Mouse (Mus musculus): ENCODE results near the gene Thbs2.

The Thbs2 gene

GRCm38 (mm10) chr17:14693994-14694374 lies at the start of gene Thbs2:
Thbs2 (minus strand) TSS chr17:14694235.
- no peak for DNase-seq

- DNase-seq = no peak
Observed at GRCm38 (mm10) chr17:14735493-14736004, 41.5 kb upstream of the Thbs2 start.

- DNase-seq = no peak
Observed at GRCm38 (mm10) chr17:14734380-14734779, 40.3 kb upstream of the Thbs2 start.

DNA sequence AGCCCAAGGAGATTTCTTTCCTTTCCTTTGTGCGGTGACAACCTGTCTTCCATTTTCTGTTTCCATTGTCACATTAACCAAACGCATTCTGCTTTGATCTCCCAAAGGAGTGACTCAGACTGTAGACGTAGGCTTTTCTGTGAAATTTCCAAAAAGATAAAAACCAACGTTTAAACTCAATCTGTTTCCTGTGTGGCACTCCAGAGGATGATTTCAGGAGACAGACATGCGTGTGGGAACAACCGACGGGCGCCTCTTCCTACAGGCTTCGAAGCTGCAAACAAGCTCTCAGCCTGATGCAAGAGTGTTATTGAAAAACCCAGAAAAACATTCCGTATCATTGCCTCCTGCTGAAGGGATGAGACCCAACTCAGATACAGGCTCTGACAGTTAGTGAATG lies 39.9 kb upstream of the Thbs2 start:
- no peak for DNase-seq

GRCm38 (mm10) chr17:14733027-14733426 lies 39.0 kb upstream of the Thbs2 start:
- DNase-seq = no peak

DNA sequence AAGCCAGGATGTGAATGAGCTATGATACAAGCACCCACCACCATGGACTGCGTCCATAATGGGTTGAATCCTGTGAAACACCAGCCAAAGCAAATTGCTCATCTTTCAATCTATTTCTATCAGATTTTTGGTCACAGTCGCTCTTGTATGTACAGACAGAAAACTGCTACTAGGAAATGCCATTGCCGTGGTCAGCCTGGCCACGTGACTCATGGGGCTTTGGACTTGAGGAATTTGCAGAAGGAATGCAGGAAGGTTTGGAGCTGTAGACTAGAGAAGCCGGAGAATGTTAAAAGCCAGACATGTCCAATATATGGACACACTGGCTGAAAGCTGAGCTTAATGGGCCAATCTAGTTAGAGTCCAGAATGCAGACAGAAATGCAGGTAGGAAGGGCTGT lies 36.6 kb upstream of the Thbs2 start:
- DNase-seq = no peak

DNA sequence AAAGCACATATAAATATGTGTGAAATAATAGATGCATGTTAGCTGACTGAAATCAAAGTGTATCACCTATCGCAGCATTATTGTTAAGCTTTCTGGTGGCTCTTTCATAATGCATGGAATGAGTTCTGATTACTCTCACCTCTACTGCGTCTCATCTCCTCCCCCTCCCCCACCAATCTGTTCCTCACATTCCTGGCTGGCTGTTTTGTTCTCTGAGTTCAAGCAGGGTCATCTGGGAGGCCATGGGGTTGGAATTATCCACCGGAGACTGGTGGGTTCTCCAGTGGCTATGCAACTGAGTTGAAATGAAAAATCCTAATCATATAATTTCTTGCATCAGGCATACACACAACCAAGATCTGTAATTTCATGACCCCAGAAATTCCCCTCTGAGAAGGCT lies 33.4 kb upstream of the Thbs2 start:
- no peak for DNase-seq

DNA sequence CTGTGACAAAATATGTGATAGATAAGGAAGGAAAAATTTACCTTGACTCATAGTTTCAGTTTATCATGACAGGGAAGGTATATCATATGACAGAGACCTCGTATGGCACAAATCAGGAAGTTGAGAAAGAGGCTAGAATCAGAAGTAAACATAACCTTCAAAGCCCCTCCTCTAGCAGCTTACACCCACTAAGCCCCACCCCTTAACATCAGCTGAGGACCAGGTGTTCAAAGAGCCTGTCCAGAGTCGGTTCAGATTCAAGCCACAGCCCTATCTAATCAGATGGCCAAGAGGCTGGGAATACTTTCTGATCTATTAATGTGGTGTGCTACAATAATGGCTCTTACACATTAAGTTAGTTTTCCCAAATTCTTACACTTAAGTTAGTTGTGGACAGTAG lies 30.8 kb upstream of the Thbs2 start:
- DNase-seq = no peak

DNA sequence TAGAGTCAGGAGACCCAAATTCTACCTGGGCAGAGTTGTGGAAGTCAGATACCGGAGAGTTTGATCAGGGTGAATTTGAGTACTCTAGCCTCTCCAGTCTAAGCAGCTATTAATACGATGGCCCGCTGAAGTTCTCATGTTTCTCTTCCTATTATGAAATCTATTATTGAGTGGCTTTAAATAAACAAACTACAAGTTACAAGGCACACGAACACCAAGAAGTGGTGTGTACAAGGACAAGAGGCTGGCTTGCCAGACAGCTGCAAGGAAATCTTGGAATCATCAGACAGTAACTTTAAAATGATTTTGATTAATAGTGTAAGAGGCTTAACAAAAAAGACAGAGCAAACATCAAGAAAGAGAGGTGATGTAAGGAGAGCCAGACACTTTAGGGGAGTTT lies 27.3 kb upstream of the Thbs2 start:
- no peak for DNase-seq

DNA sequence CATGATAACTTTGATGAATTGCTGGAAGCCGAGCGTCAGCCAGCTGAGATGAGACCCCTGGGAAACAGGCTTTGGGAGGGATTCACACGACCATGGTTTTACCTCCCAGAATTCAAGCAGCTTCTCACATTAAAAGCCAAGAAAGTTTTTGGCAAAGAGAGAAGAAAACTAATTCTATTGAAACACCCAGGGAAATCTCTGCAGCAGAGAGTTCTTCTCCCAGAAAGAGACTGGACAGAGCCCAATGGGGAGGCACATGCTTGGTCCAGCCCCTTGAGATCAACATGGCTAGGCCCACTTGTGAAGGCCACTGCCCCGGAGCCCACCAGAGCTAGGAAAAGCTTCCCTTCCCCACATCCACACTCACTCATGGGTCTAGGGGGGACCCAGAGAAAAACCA lies 26.9 kb upstream of the Thbs2 start:
- no peak for DNase-seq

DNA sequence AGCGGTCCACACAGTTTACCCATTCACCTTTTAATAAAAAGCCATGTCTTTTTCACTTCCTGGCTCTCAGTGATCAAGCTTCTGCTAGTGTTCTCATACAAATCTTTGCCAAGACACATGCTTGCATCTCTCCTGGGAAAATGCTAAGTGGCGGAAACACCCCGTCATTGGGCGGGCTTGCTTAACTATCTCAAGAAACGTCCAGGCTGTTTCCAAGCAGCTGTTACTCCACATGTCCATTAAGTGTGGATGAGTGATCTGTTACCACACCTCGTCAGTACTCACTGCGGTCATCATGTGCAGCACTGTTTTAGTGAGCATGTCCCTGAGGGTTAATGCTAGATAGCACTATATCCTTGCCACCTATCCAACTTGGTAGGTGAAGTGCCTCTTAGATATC lies 26.2 kb upstream of the Thbs2 start:
- no peak for DNase-seq

- no peak for DNase-seq
Observed at GRCm38 (mm10) chr17:14718801-14719200, 24.8 kb upstream of the Thbs2 start.

DNA sequence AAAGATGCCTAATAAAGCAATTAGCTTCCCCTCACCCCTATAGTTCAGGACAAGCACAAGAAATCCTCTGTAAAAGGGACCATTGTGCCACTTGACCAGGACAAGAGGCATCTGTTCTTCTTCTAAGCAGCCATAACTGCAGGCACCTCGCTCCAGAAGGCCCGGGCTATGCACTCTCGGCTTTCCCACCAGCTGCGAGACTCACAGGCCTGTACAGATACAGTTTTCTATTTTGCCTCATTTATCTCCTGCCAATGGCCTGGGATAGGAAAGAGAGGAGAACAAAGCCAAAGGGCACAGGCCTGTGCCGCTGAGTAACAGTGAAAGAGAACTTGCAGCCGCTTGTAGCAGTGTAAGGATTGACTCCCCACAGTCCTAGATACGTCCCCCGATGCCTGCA lies 20.7 kb upstream of the Thbs2 start:
- DNase-seq = no peak

DNA sequence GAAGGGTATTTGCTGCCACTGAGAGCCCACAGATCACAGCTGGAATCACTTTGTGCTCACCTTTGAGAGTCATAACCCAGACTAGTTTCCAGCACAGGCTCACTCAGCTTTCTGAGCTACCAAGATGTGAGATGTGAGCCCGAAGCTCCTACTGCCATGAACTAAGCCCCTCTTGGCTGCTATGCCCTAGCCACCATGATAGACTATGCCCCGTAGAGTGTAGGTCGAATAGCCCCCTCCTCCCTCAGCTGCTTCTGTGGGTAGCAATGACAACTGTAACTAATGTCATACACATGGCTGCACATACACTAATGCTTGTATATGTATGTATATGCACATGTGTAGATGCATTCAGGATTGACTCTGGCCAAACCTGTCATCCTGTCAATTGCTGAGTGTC lies 20.3 kb upstream of the Thbs2 start:
- DNase-seq = no peak

GRCm38 (mm10) chr17:14711784-14712183 lies 17.7 kb upstream of the Thbs2 start:
- DNase-seq = no peak

- no peak for DNase-seq
Observed at GRCm38 (mm10) chr17:14711032-14711431, 17.0 kb upstream of the Thbs2 start.

- no peak for DNase-seq
Observed at GRCm38 (mm10) chr17:14706066-14706465, 12.0 kb upstream of the Thbs2 start.

DNA sequence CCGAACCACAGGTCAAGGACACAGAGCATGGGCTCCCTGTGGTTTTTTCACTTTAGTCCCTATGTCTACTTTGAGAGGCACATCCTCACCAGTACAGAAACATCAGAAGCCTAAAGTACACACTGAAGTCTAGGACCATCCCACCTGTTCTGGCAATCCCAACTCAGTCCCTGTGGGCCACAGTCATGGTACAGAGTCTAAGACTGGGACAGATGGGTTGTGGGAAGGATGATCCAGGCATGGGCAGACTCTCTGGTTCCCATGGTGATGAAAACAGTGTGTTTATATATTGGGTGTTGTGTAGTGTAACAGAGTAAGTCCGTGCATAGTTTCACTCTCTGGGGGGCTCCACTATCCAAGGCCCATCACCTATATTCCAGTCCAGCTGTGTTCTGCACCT lies 11.4 kb upstream of the Thbs2 start:
- no peak for DNase-seq

DNA sequence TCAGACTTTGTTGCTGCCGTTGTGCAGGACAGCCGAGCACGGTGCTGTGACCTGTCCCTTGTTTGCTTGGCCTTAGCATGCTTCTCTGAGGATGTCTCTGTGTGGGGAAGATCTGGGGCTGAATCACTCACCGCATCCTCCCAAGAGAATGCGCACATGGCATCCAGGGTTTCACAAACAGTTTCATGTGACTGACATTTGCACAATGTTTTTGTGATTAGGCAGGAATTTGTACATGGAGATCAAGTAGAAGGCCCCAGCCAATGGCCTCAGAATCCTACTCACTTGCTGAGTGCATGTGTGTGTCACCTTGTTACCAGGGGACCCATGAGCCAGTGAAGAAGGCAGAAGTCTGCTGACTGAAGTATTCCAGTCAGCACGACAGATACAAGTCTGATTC lies 9.7 kb upstream of the Thbs2 start:
- no peak for DNase-seq

- DNase-seq = no peak
Observed at GRCm38 (mm10) chr17:14703268-14703667, 9.2 kb upstream of the Thbs2 start.

GRCm38 (mm10) chr17:14702701-14703100 lies 8.7 kb upstream of the Thbs2 start:
- no peak for DNase-seq

GRCm38 (mm10) chr17:14701891-14702290 lies 7.9 kb upstream of the Thbs2 start:
- DNase-seq = no peak

DNA sequence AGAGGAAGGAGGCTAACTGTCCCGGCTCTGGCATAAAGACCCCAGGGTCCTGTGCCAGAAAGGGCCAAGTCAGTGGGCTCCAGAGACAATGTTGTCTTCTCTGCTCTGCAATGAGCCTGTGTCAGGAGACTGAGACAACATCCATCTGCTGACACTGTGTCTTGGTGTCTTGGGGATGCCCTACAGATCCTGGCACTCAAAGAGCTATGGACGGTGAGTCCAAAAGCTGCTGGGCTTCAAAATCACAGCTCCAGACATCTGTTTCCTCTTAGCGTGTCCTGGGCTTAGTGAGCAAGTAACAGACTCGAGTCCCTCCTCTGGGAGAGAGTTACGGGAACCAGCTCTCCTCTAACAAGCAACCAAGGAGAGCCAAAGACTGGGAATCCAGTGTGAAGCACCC lies 6.2 kb upstream of the Thbs2 start:
- DNase-seq = no peak

DNA sequence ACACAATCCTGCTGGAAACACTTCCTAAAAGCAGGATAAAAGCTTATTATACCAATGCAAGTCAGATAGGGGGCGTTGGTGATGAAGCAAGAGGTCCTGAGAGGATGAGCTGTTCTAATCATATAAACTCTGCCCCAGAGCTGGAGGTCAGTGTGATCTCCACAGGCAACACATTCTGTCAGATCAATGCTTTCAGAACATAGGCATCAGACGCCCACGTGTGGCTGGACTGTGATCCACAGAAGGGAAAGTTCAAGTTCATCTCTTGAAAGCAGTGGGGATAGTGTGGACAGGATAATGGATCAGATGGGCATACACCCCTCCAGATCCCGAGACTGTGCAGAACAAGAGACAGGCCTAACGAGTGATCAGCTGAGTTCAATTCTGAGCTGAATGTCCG lies 4.2 kb upstream of the Thbs2 start:
- DNase-seq = no peak

DNA sequence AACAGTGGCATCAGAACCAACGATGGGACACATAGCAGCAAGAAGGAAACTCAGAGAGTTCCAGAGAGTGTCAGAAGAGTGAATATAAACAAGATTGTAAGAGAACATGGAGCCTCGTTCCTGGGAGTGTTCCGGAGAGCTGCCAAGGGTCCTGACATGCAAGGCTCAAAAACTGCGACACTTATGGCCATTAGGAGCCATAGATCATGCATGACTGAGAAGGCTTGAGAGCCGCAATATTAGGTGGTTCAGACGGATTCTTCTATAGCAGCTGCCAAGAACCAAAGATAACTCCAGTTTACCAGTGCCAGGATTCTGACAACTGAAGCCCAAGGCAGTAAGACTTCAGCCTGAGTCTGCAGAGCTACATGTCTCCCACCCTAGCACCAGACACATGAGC lies 3.1 kb upstream of the Thbs2 start:
- DNase-seq = no peak

GRCm38 (mm10) chr17:14696281-14696795 lies 2.3 kb upstream of the Thbs2 start:
- DNase-seq = no peak
